Mouse (Mus musculus): ENCODE data around the gene Mob3b. TPM values are rescaled to one million over a fixed set of nuclear protein-coding genes. Genes with fewer than 3 reads are reported as not detected.

Gene Mob3b
- polyA plus RNA-seq, 1 experiment from 2014 or later, result 2.7 TPM

DNA sequence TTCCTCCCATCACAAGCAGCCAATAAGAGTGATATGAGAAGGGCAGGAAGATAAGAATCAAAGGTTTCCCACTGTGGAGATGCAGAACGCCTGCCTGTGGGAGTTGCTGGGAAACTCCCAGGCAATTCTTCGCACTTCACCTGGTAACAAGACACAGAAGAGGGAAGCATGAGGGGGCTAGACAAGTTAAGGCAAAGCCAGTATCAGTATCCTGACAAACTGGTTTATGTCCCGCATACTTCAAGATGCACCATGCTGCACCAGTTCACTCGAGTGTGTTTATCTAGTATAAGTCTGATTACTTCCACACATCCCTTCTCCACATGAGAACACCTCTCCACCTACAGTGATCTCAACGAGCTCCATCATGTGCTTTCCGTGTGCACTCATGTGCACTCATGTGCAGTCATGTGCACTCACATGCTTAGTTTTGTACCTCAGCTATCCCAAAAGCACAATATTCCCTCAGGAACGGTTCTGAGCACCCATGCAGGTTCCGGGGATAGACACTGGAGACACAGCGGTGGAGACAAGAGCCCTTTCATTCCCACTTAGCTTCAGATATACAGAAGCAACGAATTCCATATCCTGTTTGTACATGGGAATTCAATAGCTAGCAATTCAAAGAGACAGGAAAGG is 74.7 kb downstream of the Mob3b start:
- no peak overlapping the region for H3K9ac ChIP-seq (ENCODE audit: low read depth, low read length)
- WGBS (ENCODE audit: insufficient replicate concordance), result 77% methylated on average over 10 of the region's 10 CpGs
- H3K4me1 ChIP-seq (ENCODE audit: control insufficient read depth, insufficient read depth, low read length), result no peaks in the 10 kb centered on the region
- no peak overlapping the region for H3K4me2 ChIP-seq
- no peak overlapping the region for H3K27ac ChIP-seq (ENCODE audit: low read depth, low read length)
- no peak for ATAC-seq (replicated peaks; ENCODE audit: insufficient number of reproducible peaks, low FRiP score, low TSS enrichment)
- H3K9me3 ChIP-seq (replicated peaks; ENCODE audit: control insufficient read depth, low read length), result no peaks in the 10 kb centered on the region
- no peaks in the 10 kb centered on the region for H3K36me3 ChIP-seq (ENCODE audit: control insufficient read depth, insufficient read depth, low read length)
- H3K27me3 ChIP-seq (ENCODE audit: control insufficient read depth, insufficient read depth, low read length), result no peaks in the 10 kb centered on the region
- H3K4me3 ChIP-seq (ENCODE audit: low read depth, low read length), result no peak overlapping the region

DNA sequence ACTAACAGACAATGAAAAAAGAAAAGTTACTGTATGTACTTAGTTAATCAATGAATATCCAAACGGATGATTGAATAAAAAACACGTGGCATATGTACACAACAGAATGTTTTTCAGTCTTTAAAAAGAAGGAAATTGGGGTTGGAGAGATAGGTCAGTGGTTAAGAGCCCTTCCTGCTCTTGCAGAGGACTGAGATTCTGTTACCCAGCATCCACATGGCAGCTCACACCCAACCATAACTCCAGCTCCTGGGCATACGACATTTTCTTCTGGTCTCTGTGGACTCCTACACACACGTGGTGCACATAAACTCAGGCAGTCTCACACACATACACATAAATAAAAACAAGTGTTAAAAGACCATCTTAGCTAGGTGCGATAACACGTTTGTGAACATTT is 77.0 kb downstream of the Mob3b start:
- no peaks in the 10 kb centered on the region for H3K27me3 ChIP-seq (ENCODE audit: control insufficient read depth, insufficient read depth, low read length)
- H3K4me2 ChIP-seq, result no peak overlapping the region
- 78% methylated on average over 6 of the region's 6 CpGs for WGBS (ENCODE audit: insufficient replicate concordance)
- H3K9ac ChIP-seq (ENCODE audit: low read depth, low read length), result no peak overlapping the region
- no peak overlapping the region for H3K27ac ChIP-seq (ENCODE audit: low read depth, low read length)
- H3K4me1 ChIP-seq (ENCODE audit: control insufficient read depth, insufficient read depth, low read length), result no peaks in the 10 kb centered on the region
- ATAC-seq (replicated peaks; ENCODE audit: insufficient number of reproducible peaks, low FRiP score, low TSS enrichment), result no peak
- no peak overlapping the region for H3K4me3 ChIP-seq (ENCODE audit: low read depth, low read length)
- H3K9me3 ChIP-seq (replicated peaks; ENCODE audit: control insufficient read depth, low read length), result no peaks in the 10 kb centered on the region
- H3K36me3 ChIP-seq (ENCODE audit: control insufficient read depth, insufficient read depth, low read length), result no peaks in the 10 kb centered on the region

DNA sequence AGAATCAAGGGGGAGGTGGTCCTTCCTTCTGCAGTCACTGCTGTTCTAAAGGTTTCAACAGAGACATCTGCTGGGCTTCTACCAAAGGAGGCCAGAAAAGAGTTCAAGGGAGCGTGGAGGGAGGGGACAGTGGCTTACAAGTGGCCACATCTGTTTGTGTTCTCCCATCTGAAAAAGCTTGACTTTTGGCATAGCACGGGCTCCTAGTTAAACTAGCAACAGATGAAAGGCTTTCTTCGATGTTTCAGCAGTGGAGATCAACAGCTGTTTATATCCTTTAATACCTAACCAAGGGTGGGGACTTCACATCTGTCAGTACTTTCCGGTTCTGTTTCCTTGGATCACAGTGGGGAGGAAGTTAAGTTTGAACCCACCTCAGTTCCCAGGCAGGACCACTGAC is 88.5 kb downstream of the Mob3b start:
- no peaks in the 10 kb centered on the region for H3K4me1 ChIP-seq (ENCODE audit: control insufficient read depth, insufficient read depth, low read length)
- no peak overlapping the region for H3K27ac ChIP-seq (ENCODE audit: low read depth, low read length)
- WGBS (ENCODE audit: insufficient replicate concordance), result 66% methylated on average over 4 of the region's 4 CpGs
- no peaks in the 10 kb centered on the region for H3K9me3 ChIP-seq (replicated peaks; ENCODE audit: control insufficient read depth, low read length)
- H3K27me3 ChIP-seq (ENCODE audit: control insufficient read depth, insufficient read depth, low read length), result no peaks in the 10 kb centered on the region
- no peak for ATAC-seq (replicated peaks; ENCODE audit: insufficient number of reproducible peaks, low FRiP score, low TSS enrichment)
- H3K4me2 ChIP-seq, result no peak overlapping the region
- H3K4me3 ChIP-seq (ENCODE audit: low read depth, low read length), result no peak overlapping the region
- H3K9ac ChIP-seq (ENCODE audit: low read depth, low read length), result no peak overlapping the region
- no peaks in the 10 kb centered on the region for H3K36me3 ChIP-seq (ENCODE audit: control insufficient read depth, insufficient read depth, low read length)

DNA sequence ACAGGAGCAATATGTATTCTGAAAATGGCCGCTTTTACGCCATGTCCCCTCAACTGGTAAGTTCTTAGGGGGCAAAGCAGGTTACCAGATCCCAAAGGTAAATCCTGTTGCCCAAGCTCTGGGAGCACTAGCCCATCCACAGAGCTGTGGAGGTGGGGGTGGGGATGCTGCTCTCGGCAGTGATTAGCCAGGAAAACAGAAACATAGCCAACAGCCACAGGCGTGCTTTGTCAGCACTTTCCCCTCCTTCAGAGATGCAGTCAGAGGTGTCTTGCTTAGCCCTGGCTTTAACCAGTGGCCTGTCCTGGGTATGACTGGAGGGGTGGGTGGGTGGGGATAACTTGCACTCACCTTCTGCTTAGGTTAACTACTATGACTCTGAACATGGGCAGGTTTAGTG is 91.1 kb downstream of the Mob3b start:
- ATAC-seq (replicated peaks; ENCODE audit: insufficient number of reproducible peaks, low FRiP score, low TSS enrichment), result no peak
- H3K4me2 ChIP-seq, result no peak overlapping the region
- no peak overlapping the region for H3K27ac ChIP-seq (ENCODE audit: low read depth, low read length)
- H3K4me3 ChIP-seq (ENCODE audit: low read depth, low read length), result no peak overlapping the region
- no peaks in the 10 kb centered on the region for H3K9me3 ChIP-seq (replicated peaks; ENCODE audit: control insufficient read depth, low read length)
- no peak overlapping the region for H3K9ac ChIP-seq (ENCODE audit: low read depth, low read length)
- H3K36me3 ChIP-seq (ENCODE audit: control insufficient read depth, insufficient read depth, low read length), result no peaks in the 10 kb centered on the region
- WGBS (ENCODE audit: insufficient replicate concordance), result 65% methylated on average over 4 of the region's 4 CpGs
- no peaks in the 10 kb centered on the region for H3K27me3 ChIP-seq (ENCODE audit: control insufficient read depth, insufficient read depth, low read length)
- H3K4me1 ChIP-seq (ENCODE audit: control insufficient read depth, insufficient read depth, low read length), result no peaks in the 10 kb centered on the region

DNA sequence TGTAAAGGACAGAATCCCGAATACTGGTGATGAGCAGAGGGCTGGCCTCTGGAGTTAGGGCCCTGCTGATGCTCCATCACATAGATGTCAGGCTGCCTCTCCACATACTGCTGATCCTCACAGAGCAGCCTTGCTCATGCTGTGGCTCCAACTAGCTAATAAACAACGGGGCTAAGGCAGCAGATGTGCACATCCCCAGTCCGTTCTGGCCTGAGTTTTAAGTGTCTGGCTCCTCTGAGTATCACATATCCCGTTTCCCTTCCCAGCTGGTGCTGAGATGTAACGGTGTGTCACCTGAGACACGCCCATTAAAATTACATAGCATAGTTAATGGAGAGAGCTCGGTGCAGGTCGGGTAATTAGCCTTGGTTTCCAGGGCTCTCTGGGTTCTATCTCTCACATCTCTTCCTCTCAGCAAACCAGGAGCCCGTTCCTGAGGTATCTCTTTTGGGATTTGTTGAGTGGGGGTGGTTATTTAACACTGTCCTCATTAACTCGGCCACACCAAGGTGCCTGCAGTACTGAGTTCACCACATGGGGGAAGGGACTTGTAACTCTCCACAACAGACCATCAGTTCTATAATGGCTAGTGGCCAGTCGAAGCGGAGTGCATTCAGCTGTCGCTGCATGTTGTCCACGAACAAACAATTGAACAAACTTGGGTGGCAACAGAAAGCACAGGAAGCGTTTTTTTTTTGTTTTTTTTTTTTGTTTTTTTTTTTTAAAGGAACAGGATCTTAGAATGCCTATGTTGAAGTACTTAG is 92.0 kb downstream of the Mob3b start:
- H3K27ac ChIP-seq (ENCODE audit: low read depth, low read length), result no peak overlapping the region
- WGBS (ENCODE audit: insufficient replicate concordance), result 48% methylated on average over 15 of the region's 15 CpGs
- H3K9ac ChIP-seq (ENCODE audit: low read depth, low read length), result no peak overlapping the region
- H3K27me3 ChIP-seq (ENCODE audit: control insufficient read depth, insufficient read depth, low read length), result no peaks in the 10 kb centered on the region
- no peaks in the 10 kb centered on the region for H3K4me1 ChIP-seq (ENCODE audit: control insufficient read depth, insufficient read depth, low read length)
- H3K36me3 ChIP-seq (ENCODE audit: control insufficient read depth, insufficient read depth, low read length), result no peaks in the 10 kb centered on the region
- ATAC-seq (replicated peaks; ENCODE audit: insufficient number of reproducible peaks, low FRiP score, low TSS enrichment), result no peak
- H3K9me3 ChIP-seq (replicated peaks; ENCODE audit: control insufficient read depth, low read length), result no peaks in the 10 kb centered on the region
- no peak overlapping the region for H3K4me2 ChIP-seq
- no peak overlapping the region for H3K4me3 ChIP-seq (ENCODE audit: low read depth, low read length)

DNA sequence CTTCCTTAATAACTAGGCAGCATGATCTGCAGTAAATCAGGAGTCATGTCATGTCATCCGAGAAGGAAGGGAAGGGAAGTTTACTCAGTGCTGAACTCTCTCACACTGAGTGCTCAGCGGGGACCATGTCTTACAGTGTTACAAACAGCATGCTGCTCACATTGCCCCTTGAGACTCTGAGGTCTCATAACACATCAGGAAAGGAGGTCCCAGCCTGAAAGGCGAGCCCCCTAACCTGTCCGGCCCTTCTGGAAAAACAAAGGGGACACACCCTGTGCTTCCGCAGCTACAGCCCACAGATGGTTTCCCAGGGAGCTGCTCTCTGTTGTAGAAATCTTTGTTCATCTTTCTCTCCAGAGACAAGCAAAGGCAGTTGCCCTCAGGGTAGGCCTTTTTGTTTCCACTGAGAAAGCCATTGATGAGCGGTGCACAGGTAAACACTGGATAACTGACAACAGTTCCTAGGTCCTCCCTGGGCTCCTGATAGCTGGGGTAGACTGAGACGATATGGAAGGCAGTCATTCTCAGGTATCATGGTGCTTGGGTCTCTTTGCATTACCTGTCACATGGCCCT is 94.1 kb downstream of the Mob3b start:
- no peaks in the 10 kb centered on the region for H3K9me3 ChIP-seq (replicated peaks; ENCODE audit: control insufficient read depth, low read length)
- H3K4me1 ChIP-seq (ENCODE audit: control insufficient read depth, insufficient read depth, low read length), result no peaks in the 10 kb centered on the region
- H3K36me3 ChIP-seq (ENCODE audit: control insufficient read depth, insufficient read depth, low read length), result no peaks in the 10 kb centered on the region
- H3K4me2 ChIP-seq, result no peak overlapping the region
- H3K27ac ChIP-seq (ENCODE audit: low read depth, low read length), result no peak overlapping the region
- no peaks in the 10 kb centered on the region for H3K27me3 ChIP-seq (ENCODE audit: control insufficient read depth, insufficient read depth, low read length)
- H3K9ac ChIP-seq (ENCODE audit: low read depth, low read length), result no peak overlapping the region
- no peak for ATAC-seq (replicated peaks; ENCODE audit: insufficient number of reproducible peaks, low FRiP score, low TSS enrichment)
- H3K4me3 ChIP-seq (ENCODE audit: low read depth, low read length), result no peak overlapping the region
- WGBS (ENCODE audit: insufficient replicate concordance), result 65% methylated on average over 7 of the region's 7 CpGs

DNA sequence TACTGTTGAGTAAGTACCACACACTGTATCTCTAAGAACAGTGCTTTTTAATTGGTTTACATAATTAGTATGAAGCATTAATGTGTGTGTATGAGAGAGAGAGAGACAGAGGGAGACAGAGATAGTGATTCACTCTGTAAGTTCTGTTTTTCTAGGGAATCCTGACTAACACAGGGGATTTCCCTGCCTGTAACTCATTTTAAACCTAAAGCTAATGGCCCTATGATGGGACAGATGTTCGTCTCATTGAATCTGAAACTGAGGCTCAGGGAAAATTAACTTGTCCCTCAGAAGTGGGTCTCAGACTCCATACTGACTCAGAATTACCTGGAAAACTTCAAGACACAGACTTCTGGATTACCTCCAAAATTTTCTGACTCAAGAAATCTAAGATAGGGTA is 96.3 kb downstream of the Mob3b start:
- ATAC-seq (replicated peaks; ENCODE audit: insufficient number of reproducible peaks, low FRiP score, low TSS enrichment), result no peak
- Histone ChIP-seq H3K9me3 (replicated peaks; ENCODE audit: control insufficient read depth, low read length) (no peaks in the 10 kb centered on the region), H3K4me1 (ENCODE audit: control insufficient read depth, insufficient read depth, low read length) (no peaks in the 10 kb centered on the region), H3K9ac (ENCODE audit: low read depth, low read length) (no peak overlapping the region), H3K36me3 (ENCODE audit: control insufficient read depth, insufficient read depth, low read length) (no peaks in the 10 kb centered on the region), H3K27me3 (ENCODE audit: control insufficient read depth, insufficient read depth, low read length) (no peaks in the 10 kb centered on the region), H3K4me2 (no peak overlapping the region), H3K4me3 (ENCODE audit: low read depth, low read length) (no peak overlapping the region), H3K27ac (ENCODE audit: low read depth, low read length) (no peak overlapping the region)
- 79% methylated on average over 1 of the region's 1 CpGs for WGBS (ENCODE audit: insufficient replicate concordance)

DNA sequence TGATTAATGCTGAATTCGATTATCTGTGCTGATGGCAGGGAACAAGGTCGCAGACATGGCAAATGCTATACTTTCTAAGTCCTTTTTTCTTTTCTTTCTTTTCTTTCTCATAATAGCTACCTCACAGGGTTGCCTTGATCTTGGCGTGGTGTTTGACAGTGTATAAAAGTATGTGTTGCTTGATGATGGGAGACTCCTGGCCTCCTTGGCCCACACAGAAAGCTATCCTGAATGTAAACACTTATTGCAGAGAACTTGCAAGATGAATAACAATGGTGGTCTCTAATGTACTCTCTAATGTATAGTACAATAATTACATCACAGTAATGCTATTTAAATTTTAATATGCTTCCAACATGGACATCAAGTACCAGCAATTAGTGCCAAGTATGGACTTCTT is 96.9 kb downstream of the Mob3b start:
- H3K4me3 ChIP-seq (ENCODE audit: low read depth, low read length), result no peak overlapping the region
- H3K4me2 ChIP-seq, result no peak overlapping the region
- no peaks in the 10 kb centered on the region for H3K27me3 ChIP-seq (ENCODE audit: control insufficient read depth, insufficient read depth, low read length)
- H3K4me1 ChIP-seq (ENCODE audit: control insufficient read depth, insufficient read depth, low read length), result no peaks in the 10 kb centered on the region
- H3K9ac ChIP-seq (ENCODE audit: low read depth, low read length), result no peak overlapping the region
- H3K27ac ChIP-seq (ENCODE audit: low read depth, low read length), result no peak overlapping the region
- no peak for ATAC-seq (replicated peaks; ENCODE audit: insufficient number of reproducible peaks, low FRiP score, low TSS enrichment)
- 79% methylated on average over 3 of the region's 3 CpGs for WGBS (ENCODE audit: insufficient replicate concordance)
- H3K36me3 ChIP-seq (ENCODE audit: control insufficient read depth, insufficient read depth, low read length), result no peaks in the 10 kb centered on the region
- no peaks in the 10 kb centered on the region for H3K9me3 ChIP-seq (replicated peaks; ENCODE audit: control insufficient read depth, low read length)
